Mouse (Mus musculus) brain, adult 2 months (tissue): ENCODE measurements around the gene Mvp.
A peak's percentile ranks its signal among the peaks of the same experiment; 100 is the strongest.

Source experiments
- DNase-seq: peaks from one replicate; pipeline ENCODE4 v3.0.0; 2011; ENCODE audit warnings: low read depth, low spot score

Gene Mvp

GRCm38 (mm10) chr7:126950647-126951615 lies 63.5 kb downstream of the Mvp start:
- peak; percentile 64 for DNase-seq

GRCm38 (mm10) chr7:126949793-126950646 lies 64.4 kb downstream of the Mvp start, which contains the start of gene Sez6l2:
Gene Sez6l2 (plus strand): TSS chr7:126950563.
- DNase-seq, result peak; percentile 98

GRCm38 (mm10) chr7:126949403-126949792 lies 65.0 kb downstream of the Mvp start, which contains the start of gene Asphd1:
Gene Asphd1 (minus strand): TSS chr7:126949582.
- DNase-seq, result peak; percentile 80

- no peak for DNase-seq
Measured at GRCm38 (mm10) chr7:126948626-126949025, 65.8 kb downstream of the Mvp start.

- peak; percentile 72 for DNase-seq
Measured at GRCm38 (mm10) chr7:126946530-126946929, 67.9 kb downstream of the Mvp start.

- peak; percentile 91 for DNase-seq
Measured at GRCm38 (mm10) chr7:126941801-126942200, 72.6 kb downstream of the Mvp start.

GRCm38 (mm10) chr7:126941171-126941570 lies 73.2 kb downstream of the Mvp start:
- peak; percentile 66 for DNase-seq
